Mouse (Mus musculus) mouse trophoblast stem cell (cell line): ENCODE results near the gene Rab3ip.

Experiments used
- in situ Hi-C, 2 experiments: fragments of 300-500 bp; cut with MseI, MboI; formaldehyde crosslinking; loops; 2 replicates in 1 of 2; 3 replicates in 1 of 2; pipeline ENCODE4 v1.15.1; 2025

Gene Rab3ip

DNA sequence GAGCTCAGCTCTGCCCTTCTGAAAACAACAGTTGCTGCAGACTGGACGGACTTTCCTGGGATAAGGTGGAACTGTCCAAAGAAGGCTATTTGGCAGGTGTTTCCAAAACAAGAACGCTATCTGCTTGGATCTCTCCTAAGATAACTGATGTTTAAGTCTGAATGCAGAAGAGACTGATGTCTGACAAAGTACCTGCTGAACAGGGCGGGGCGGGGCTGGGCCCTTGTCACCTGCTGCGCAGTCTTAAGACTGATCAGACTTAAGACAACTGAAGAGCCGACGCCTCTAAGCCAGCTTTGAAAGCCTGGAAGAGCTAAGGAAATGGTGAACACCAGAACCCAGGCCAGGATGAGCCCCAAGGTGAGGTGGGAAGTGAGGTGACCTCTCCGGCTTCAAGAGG, 29.9 kb downstream of the Rab3ip start:
- in situ Hi-C loops, result no loop called here

GRCm38 (mm10) chr10:116919368-116920317, 30.9 kb downstream of the Rab3ip start:
- in situ Hi-C loops, result no loop called here

- in situ Hi-C loops, result no loop called here
Observed at GRCm38 (mm10) chr10:116916581-116916980, 34.0 kb downstream of the Rab3ip start.

DNA sequence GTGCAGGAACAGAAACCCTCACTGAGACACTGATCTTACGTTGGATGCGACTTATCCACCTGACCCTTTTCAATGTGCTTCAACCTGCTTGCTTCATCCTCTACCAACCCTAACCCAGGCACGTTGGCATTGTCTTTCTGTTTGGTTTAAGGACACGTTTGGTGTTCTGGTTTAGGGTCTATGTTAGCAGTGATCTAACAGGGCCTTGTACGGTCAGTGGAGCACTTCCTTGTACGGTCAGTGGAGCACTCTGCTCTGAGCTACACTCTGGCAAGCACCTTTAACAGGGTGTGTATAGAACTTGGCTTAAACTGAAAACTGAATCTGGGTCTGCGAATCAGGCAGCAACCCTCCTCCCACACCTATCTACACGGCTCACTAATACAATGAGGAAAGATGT, 35.3 kb downstream of the Rab3ip start:
- in situ Hi-C loops, result no loop called here

DNA sequence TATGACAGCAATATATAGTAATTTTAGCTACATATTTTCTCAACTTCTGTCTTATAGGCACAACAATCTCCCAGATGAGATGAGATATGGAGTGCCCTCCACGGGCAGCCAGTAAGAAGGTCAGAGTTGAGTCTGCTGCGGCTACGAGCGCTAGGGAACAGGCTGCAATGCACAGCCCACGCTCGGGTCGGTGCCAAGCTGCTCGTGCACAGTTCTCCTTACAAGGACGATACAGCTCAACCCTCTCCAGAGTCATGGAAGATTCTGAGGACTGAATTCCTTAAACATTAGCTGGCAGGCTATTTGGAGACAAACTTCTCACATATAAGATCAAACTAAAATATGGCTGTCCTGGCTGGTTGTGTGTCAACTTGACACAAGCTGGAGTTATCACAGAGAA, 36.0 kb downstream of the Rab3ip start:
- in situ Hi-C loops, result no loop called here

GRCm38 (mm10) chr10:116913647-116914273, 36.8 kb downstream of the Rab3ip start:
- in situ Hi-C loops, result no loop called here

DNA sequence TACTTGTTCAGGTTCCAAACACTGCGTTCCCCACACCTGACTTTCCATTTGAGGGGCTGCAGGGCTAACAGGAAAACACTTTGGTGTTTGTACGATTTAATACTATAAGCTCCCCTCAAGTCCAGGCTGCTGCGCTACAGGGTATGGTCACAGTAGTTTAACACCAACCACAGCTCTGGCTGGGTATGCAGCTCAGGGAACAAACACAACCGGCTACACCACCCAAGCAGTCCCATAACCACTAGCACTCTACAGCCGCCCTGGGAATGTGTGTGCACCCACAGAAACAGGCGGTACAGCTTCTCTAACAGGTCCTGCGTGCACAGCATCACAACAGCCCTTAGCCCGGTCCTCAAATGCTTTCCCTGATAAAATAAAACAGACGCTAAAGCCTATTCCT, 37.7 kb downstream of the Rab3ip start:
- in situ Hi-C loops, result no loop called here

DNA sequence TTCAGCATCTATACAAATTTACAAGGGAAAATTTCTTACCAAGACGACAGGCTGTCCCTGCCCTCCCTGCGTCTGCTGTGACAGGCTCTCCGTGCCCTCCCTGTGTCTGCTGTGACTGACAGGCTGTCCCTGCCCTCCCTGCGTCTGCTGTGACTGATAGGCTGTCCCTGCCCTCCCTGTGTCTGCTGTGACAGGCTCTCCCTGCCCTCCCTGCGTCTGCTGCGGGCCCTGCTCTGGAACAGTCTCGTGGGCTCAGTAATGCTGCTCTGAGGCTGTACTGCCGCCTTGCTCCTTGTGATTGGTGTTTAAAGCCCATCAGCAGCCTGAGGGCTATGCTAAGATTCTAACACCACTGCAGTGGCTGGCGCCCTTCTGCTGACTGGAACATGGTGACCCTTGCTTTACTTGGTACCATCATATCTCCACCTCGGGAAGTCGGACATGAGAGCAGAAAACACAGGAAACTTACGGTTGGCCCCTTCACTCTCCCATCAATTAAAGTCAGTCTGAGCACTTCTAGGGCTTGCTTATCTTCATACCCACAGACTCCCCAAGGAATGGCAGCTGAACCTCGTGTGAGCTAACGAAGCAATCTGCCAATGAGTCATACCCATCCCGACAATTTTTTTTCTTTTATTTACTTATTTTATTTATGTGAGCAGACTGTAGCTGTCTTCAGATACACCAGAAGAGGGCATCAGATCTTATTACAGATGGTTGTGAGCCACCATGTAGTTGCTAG, 41.5 kb downstream of the Rab3ip start:
- in situ Hi-C loops, result no loop called here

GRCm38 (mm10) chr10:116906794-116907193, 43.8 kb downstream of the Rab3ip start:
- in situ Hi-C loops, result no loop called here

- in situ Hi-C loops, result no loop called here
Observed at GRCm38 (mm10) chr10:116904503-116904908, 46.1 kb downstream of the Rab3ip start.

DNA sequence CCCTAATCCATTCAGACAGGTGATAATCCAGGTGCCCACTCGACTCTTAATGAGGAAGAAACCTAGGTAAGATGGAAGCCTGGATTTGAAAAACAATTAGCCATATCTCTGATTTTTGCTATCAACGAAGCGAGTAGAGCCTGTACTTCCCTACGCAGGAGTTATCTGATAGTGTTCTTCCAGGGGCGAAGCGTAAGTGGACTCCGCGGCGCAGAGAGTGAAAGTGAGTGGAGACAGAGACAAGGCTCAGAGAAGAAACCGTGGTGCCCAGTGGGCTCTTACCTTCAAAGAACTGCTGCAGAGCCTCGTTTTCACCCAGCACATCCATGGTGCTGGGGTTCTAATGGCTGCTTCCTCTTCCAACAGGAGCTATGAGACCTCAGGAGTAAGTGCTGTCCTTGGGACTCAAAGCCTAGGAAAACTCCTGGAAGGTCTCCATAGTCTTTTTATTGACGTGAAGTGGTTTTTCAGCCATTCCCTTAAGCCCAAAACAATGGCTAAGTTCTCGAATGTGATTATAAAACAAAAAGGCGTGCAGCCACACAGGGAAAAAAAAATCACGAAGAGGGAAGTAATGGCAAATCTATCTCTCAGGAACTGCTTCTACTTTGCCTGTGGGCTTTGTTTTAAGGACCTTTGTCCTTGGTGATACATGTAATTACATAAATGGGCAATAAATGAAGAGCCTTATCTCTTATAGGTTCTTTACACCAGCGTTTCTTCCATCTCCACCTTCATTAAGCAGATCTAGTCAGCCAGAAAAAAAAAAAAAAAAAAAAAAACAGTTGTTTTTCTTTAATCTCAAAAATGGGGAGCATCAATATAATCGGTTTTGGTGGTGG, 54.0 kb downstream of the Rab3ip start, which contains the start of gene Myrfl:
Myrfl (minus strand) TSS at position 584 of the 842 bp plus-strand sequence.
- in situ Hi-C loops, result no loop called here

DNA sequence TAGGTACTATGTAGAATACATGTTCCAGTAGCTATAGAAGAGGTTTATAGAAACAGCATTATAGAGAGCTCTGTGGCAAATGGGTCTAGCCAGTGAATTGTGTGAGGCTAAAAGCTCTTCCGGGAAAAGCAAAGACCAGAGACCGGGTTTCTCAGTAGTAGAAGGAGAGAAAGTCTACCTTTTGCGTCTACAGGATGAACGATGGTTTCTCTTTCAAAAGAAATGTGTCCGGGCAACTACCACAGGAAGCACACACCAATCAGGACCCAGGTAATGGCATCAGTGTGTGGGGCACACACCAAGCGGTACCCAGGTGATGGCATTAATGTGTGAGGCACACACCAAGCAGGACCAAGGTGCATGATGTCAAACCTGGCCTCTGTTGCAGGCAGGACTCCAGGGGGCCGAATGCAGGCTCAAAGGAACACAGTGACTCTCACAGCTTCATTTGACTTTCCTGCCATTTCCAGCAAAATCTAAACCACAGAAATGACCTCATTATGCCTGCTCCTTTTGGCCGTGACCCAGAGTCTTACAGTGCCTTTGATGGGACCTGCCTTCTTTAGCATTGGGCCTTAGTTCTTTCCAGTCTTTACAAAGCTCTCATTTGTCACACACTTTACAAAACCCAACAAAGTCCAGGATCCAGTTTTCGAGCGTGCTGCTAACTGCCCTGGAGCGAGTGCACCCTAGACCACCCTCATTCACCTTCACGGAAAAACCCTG, 55.3 kb downstream of the Rab3ip start:
- in situ Hi-C loops, result no loop called here

DNA sequence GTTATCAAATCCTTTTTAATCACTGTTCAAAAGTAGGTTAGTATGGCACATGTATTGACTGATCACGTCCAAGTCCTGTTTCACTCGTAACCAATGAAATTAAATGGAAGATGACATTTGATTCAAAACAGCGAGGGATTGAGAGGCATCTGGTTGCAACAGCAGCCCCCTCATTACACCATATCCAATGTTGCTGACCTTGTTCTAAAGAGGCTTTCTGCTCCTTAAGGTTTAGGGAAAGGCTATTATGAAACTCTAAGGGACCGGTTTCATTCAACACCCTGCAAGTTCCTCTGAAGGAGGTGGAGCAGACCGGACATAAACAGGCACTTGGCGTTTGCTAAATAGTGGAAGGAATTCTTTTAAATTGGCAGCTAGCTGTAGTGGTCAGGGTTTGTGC, 56.0 kb downstream of the Rab3ip start:
- in situ Hi-C loops, result no loop called here

GRCm38 (mm10) chr10:116893753-116894152, 56.8 kb downstream of the Rab3ip start:
- in situ Hi-C loops, result no loop called here

- in situ Hi-C loops, result no loop called here
Observed at GRCm38 (mm10) chr10:116890587-116890986, 60.0 kb downstream of the Rab3ip start.

- in situ Hi-C loops, result no loop called here
Observed at GRCm38 (mm10) chr10:116884552-116884951, 66.0 kb downstream of the Rab3ip start.

DNA sequence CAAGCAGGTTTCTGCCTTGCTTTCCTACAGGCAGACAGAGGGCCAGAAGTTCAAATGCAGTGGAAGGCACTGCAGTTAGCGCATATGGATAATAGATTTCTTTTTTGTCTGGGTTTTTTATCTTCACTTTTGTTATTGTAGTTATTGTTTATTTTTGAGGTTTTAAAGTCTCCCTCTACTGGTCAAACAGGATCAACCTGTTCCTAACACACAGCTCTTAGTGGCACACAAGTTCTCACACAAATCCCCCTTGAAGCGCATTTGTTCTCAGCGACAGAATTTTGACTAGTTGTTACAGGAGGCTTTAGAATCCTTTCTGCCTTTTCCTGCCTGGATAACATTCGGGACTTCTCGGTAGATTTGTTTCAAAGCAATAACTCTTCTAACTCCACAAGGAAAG, 67.0 kb downstream of the Rab3ip start:
- in situ Hi-C loops, result no loop called here

GRCm38 (mm10) chr10:116877436-116877835, 73.1 kb downstream of the Rab3ip start:
- in situ Hi-C loops, result no loop called here

GRCm38 (mm10) chr10:116874490-116874889, 76.1 kb downstream of the Rab3ip start:
- in situ Hi-C loops, result no loop called here

DNA sequence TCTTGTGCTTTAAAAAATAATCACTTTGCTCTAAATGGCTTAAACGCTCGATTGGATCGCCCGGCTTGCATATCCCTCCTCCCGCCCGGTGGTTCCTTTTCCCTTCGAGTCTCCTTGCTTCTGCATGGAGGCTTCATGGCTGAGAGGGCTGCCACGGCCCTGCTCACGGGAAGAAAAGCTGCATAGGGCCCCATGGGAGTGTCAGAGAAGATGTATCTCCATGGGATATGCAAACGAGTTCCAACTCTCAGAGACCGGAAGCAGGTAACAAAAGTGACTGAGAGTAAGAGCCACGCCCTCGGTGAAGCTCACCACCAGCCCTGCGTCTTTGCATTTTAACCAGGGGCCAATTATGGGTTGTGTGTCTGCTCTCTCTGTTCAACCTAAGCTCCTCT, 78.6 kb downstream of the Rab3ip start:
- in situ Hi-C loops, result no loop called here
